Mouse (Mus musculus) cerebellum, postnatal 25 days (tissue): ENCODE data around the gene Prkacb.

Source experiments
- DNase-seq, 2 experiments: peaks; one replicate each; pipeline ENCODE4 v3.0.0; 2021; ENCODE audit warnings: mixed read lengths in 2 of 2

The Prkacb gene

DNA sequence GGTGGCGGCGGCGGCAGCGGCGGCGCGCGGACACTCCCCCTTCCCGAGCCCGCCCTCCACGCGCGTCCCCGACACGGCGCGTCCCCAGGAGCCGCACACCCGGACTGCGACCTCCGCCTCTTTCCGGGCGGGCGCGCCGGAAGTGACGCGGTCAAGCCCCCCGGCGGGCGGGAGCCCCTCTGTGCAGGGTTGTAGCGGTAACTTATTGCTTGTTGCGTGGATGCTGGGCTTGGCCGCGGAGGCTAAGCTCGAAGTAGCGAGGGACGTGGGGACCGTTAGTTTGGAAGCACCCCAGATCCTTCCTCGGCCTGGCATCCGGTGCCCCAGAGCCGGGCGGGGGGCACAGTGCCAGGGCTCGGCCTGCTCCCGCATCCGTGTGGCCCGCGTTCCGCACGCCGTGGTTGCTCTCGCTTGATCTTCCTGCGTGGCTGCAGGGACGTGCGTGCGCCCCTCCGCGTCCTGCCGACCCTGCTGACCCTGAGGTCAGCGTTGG lies at the start of gene Prkacb:
TSS of gene Prkacb (minus strand) at position 90 of the 493 bp plus-strand sequence.
- DNase-seq, result peak; percentile 96 to 97

DNA sequence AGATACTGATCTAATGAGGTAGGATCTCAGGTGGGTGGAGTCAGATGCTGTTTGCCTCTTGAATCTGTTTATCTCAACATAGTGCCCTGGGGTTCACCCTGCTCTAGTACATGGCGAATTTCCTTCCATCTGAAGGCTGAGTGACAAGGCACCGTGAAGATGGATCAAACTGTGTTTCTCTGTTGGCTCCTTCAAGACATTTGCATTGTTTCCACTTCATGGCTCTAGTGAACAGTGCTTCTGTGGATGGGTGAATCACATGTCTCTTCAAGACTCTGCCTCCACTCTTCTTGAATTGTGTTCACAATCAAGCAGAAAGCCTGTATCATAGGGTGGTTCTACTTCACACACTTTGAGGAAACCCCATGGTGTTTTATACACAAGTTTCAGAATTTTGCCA lies 47.5 kb upstream of the Prkacb start:
- DNase-seq, result no peak

DNA sequence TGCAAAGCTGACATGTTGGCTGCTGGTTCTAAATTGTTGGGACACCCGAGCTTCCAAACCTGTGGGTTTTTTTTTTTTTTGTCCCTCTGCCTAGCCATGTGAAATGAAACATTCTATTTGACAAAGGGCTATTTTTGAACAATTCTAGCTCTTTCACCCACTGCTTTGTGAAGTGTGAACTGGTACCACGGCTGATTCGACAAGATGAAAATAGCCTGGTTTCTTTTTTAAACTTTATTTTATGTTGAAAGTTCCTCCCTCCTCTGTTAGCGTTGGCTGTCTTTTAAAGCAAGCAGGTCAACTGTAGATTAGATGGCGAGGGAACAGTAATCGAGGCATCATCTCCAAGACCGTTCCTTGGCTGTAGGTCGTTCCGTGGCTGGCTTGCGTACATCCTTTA lies 44.6 kb upstream of the Prkacb start:
- DNase-seq, result no peak

GRCm38 (mm10) chr3:146854473-146855087 lies 41.8 kb upstream of the Prkacb start:
- DNase-seq, result no peak

DNA sequence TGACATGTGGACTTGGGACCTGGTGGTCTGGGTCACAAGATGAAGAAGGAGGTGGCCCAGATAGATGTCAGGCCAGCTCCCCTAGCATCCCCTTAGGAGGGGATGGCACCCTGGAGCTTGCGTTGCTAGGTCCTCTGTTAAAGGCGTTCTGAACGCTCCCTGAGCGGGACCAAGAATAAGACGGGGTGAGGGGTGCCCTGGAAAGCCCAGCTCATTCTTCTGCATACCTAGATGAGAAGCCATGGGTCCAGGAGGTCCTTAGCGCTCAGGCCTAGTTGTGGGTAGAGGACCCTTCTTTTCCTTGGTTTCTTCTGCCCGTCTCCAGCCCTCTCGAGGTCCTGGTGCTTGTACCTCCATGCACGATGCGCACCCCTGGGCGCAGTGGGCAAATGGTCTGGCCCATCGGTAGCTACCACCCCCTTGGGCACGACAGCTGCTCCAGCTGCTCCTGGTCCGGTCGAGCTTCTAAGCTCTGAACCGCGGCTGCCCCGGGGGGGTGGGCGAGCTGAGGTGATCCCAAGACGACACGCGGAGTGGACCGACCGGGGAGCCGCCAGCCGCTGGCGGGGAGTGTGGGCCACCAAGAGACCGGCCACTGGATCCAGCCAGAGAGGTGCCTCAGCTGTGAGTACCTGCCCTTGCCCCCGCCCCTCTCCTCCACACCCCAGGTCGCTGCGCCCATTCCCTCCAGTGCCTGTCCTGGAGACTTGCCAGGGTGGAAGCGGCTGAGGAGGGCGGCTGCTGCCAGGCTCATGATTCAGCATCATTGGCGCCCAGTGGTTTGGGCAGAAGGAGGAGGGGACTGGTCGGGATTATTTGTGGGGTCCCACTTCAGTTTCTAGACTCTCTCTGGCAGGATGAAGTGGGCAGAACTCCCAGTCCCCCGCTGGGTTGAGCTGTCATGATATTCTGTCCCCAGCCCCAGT lies 39.4 kb upstream of the Prkacb start, which contains the start of gene Ttll7:
TSS of gene Ttll7 (plus strand) at position 402 of the 926 bp plus-strand sequence.
- DNase-seq, result peak; percentile 85 to 89

- no peak for DNase-seq
Observed at GRCm38 (mm10) chr3:146849360-146849759, 36.6 kb upstream of the Prkacb start.

- DNase-seq, result no peak
Observed at GRCm38 (mm10) chr3:146848112-146848511, 35.3 kb upstream of the Prkacb start.

GRCm38 (mm10) chr3:146846237-146846636 lies 33.4 kb upstream of the Prkacb start:
- DNase-seq, result no peak

DNA sequence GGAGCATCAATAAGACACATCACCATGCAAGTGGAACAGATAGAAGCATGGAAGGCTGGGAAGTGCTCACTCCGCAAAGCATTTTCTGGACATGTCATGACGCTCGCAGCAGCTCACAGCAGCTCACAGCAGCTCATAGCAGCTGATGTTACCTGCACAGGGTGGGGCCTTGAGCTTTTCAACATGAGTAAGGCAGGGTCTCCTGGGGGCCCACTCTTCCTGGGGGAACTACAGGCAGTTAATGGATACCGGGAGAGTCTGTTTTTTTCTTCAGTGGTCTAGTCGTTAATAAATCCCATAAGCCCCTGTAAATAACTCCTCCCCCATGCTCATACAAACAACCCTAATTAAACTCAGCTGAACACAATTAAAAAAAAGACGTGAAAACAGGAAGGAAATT lies 30.7 kb upstream of the Prkacb start:
- DNase-seq, result no peak

DNA sequence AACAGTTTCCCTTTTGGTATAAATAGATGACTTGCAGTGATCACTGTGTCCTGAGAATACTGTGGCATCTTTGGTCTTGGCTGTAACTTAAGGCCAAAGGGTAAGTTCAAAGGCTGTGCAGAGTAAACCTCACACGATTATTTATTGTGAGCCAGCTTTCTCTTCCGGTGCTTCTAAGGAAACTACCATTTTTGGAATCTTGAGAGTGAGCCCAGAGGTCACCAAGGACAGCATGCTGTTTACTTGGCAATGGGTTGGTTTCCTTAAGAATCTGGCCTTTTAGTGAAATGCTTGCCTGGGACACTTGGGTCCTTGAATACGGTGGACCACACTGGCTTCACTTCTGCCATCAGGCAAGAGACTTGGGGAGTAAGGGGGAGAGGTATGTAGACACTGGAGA lies 30.0 kb upstream of the Prkacb start:
- DNase-seq, result no peak

GRCm38 (mm10) chr3:146820718-146821117 lies 7.9 kb upstream of the Prkacb start:
- no peak for DNase-seq

- no peak for DNase-seq
Observed at GRCm38 (mm10) chr3:146813624-146814023, 834 bp upstream of the Prkacb start.

DNA sequence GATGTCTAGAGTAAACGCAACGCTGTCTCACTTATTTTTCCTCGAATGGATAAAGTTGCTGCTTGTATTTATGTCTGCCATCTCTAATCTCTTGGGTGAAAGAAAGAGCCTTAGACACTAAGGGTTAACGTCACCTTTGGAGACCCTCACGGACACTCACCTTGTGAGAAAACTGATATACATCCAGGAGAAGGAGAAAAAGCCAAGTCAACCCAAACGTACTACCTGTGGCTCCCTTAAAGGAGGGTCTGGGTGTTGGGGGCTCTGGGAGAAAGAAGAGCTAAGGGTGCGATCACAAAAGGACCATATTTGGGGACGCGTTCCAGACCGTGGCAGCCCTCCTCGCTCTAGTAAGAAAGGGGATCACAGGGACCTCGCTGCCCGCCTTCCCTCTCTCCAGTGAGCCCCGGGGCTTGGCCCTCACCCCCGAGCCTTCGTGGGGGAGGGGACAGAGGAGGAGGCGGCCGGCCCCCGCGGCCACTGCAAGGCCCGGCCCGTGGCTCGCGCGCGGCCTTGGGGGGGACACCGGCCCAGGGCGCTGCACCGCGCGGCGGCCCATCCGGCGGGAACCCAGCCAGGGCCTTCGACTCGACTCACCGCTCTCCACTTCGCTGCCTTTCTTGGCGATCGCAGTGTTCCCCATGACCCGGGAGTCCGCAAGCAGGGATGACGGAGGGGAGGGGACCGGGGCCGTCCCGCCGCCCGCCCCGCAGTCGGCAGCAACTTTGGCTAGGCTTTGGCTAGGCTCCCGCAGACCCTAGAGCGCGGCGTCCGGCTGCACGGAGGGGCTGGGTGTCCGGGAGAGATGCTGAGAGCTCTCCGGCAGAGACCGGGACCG lies 530 bp downstream of the Prkacb start:
- DNase-seq, result peak in 1 of 2 experiments; percentile 75

DNA sequence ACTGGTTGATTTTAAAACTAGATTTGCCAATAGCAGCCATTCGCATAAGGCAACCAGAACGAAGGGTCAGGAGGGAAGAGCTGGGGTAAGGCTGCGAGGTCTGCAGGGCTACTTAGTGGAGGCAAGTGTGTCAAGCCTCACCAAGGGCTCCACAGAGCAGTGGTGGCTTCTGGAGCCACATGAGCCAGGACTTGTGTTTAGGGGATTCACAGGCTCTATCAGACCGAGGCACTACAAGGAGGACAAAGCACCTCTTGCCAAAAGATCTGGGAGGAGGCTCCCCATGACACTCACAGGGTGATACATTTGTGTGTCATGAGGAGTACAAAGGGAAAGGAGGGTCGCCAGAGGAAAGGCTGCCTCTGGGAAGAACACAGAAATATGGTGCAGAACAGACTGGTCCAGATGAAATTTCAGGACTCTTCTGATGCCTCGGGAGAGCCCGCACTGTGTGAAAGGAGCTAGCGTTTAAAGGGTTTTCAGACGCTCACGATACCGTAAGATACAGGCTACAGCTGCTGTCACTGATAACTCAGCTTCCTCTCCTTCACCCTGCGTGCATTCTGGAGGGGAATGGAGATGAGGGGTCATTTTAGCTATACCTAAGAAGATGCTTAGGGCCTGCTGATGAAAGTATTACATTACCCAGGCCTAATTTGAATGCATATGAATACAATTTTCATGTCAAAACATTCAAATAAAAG lies 19.1 kb downstream of the Prkacb start:
- DNase-seq, result no peak

- no peak for DNase-seq
Observed at GRCm38 (mm10) chr3:146792144-146792748, 20.5 kb downstream of the Prkacb start.

GRCm38 (mm10) chr3:146784233-146784632 lies 28.6 kb downstream of the Prkacb start:
- DNase-seq, result no peak

- no peak for DNase-seq
Observed at GRCm38 (mm10) chr3:146783645-146784225, 29.1 kb downstream of the Prkacb start.

- peak in 1 of 2 experiments; percentile 28 for DNase-seq
Observed at GRCm38 (mm10) chr3:146782548-146782947, 30.2 kb downstream of the Prkacb start.

DNA sequence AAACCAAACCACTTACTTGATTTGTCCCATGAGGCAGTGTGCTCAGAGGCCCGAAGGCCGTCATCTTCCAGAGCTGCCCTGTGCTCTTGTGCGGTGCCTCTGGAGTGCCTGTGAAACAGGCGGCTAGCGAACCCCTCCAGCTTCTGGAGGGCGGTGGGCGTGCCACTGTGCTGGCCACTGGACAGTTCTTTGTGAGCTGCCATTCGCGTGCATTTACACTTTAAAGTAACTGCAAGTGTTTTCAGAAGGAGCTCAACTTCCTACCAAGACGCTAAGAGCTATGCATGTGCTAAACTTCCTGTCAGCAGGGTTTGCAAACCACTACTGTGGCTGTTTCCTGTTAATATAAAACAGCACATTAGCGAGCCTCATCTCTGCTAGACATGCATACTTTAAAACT lies 31.7 kb downstream of the Prkacb start:
- DNase-seq, result no peak

GRCm38 (mm10) chr3:146780241-146780640 lies 32.5 kb downstream of the Prkacb start:
- no peak for DNase-seq

- no peak for DNase-seq
Observed at GRCm38 (mm10) chr3:146778913-146779312, 33.9 kb downstream of the Prkacb start.
